Mouse (Mus musculus) erythroblast, embryonic 14.5 days (primary cell): ENCODE results near the gene Itgb3bp.

Experiments
- GATA1 ChIP-seq: IDR thresholded peaks from 2 replicates; pipeline ENCODE4 v1.6.1; 2012; ENCODE audit warnings: low read length, inconsistent platforms, mixed read lengths
- TAL1 ChIP-seq: IDR thresholded peaks from 3 replicates; pipeline ENCODE4 v1.6.1; 2012; ENCODE audit warnings: low read length, inconsistent platforms, mixed read lengths

DNA sequence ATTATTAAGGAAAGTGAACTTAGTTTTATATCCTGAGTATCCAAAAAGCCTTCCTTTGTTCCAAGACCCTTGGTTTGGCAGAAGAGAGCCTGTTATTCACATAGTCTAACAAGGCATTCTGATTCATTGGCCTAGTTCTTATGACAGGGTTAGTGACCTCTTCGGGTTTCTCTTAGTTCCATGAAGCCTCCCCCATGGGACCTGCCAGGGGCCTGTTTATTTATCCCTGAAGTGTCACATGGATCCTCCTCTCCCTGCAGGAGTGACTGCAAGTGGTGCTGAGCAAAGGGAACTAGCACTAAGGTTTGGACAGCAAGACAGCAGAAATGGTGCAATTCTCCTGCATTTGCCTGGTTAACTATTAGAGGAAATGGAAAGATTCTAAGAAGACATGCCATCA lies 156.6 kb downstream of the Itgb3bp start:
- TF ChIP-seq GATA1 (no peak), TAL1 (no peak)
